Mouse (Mus musculus) hindbrain, postnatal 0 days (tissue): ENCODE data around the gene Crb3. TPM values are rescaled to one million over a fixed set of nuclear protein-coding genes. Genes with fewer than 3 reads are reported as not detected.

Experiments
- ATAC-seq: fragments of 200-750 bp; cut with Nextera tagmentation; 2 replicates; pipeline ENCODE4 v1.8.0; 2017; ENCODE audit warnings: mild to moderate bottlenecking, moderate TSS enrichment, moderate library complexity
- DNase-seq: peaks from one replicate; pipeline ENCODE4 v3.0.0-alpha.2; 2015; ENCODE audit warnings: low spot score
- H3K27ac ChIP-seq: fragments of 300-500 bp; sonication (generic); 2 replicates; pipeline ENCODE4 v1.5.1; 2014; ENCODE audit warnings: mild to moderate bottlenecking
- H3K27me3 ChIP-seq: fragments of 300-500 bp; sonication (generic); 2 replicates; pipeline ENCODE4 v1.6.1; 2014; ENCODE audit warnings: low read length, mixed read lengths; ENCODE audit not compliant: insufficient read depth
- H3K36me3 ChIP-seq: fragments of 300-500 bp; sonication (generic); 2 replicates; pipeline ENCODE4 v1.6.1; 2014; ENCODE audit warnings: low read length, mixed read lengths; ENCODE audit not compliant: insufficient read depth
- H3K4me1 ChIP-seq: fragments of 300-500 bp; sonication (generic); 2 replicates; pipeline ENCODE4 v1.6.1; 2014; ENCODE audit warnings: antibody characterized with exemption, low read length, mixed read lengths; ENCODE audit not compliant: insufficient read depth
- H3K4me2 ChIP-seq: fragments of 300-500 bp; sonication (generic); 2 replicates; pipeline ENCODE4 v1.6.1; 2014; ENCODE audit warnings: low read depth, mild to moderate bottlenecking, low read length, moderate library complexity, mixed read lengths
- H3K4me3 ChIP-seq: fragments of 300-500 bp; sonication (generic); 2 replicates; pipeline ENCODE4 v1.5.1; 2014; ENCODE audit warnings: low read length
- H3K9ac ChIP-seq: fragments of 300-500 bp; sonication (generic); replicated peaks from 2 replicates; pipeline ENCODE4 v1.6.1; 2014; ENCODE audit warnings: mild to moderate bottlenecking, low read length, moderate library complexity, mixed read lengths
- H3K9me3 ChIP-seq: fragments of 300-500 bp; sonication (generic); 2 replicates; pipeline ENCODE4 v1.6.1; 2016; ENCODE audit warnings: low read length, mixed read lengths
- CTCF ChIP-seq: IDR thresholded peaks from 2 replicates; pipeline ENCODE4 v1.5.1; 2016; ENCODE audit warnings: antibody characterized with exemption, control low read depth, low read depth
- WGBS: fragments of 180-500 bp; shearing (Covaris S2); extraction: QIAGEN DNeasy Blood & Tissue Kit; methylation state at CpG from one replicate; pipeline ENCODE4 v1.1.7; 2014; 5-methylcytosine and 5-hydroxymethylcytosine counted together
- polyA plus RNA-seq: library from polyadenylated mRNA; unstranded; fragments of >200 nt; fragmentation: Nextera tagmentation; extraction: Ambion mirVana; gene quantifications from 2 replicates; pipeline ENCODE4 v1.2.1, GENCODE M21; 2015
- total RNA-seq: library from RNA; depleted of rRNA; stranded (reverse); fragments of >200 nt; gene quantifications from 2 replicates; pipeline ENCODE4 v1.2.3, GENCODE M21; 2014

Crb3 gene
- total and polyA plus RNA-seq, 2 experiments from 2014 or later, result 6.0 to 7.1 TPM

- no peak overlapping the region for H3K9ac ChIP-seq
- no peak overlapping the region for H3K4me2 ChIP-seq
- no peak for ATAC-seq
Observed at GRCm38 (mm10) chr17:57076916-57077315, 18.0 kb downstream of the Crb3 start.

GRCm38 (mm10) chr17:57078336-57078735 is 19.4 kb downstream of the Crb3 start, which contains the start of gene Dennd1c:
Gene Dennd1c, minus strand, starts transcription at chr17:57078514.
- no peaks in the 10 kb centered on the region for H3K9me3 ChIP-seq
- TF ChIP-seq CTCF, result no peak
- no peaks in the 10 kb centered on the region for H3K4me1 ChIP-seq
- WGBS, result 60% methylated on average over 6 of the region's 6 CpGs
- H3K36me3 ChIP-seq, result peaks cover 12% of the 10 kb centered on the region; the same call in 1 of the 2 replicates
- H3K9ac ChIP-seq, result no peak within 1 kb of the TSS
- H3K27me3 ChIP-seq, result no peaks in the 10 kb centered on the region
- no peak within 1 kb of the TSS for H3K27ac ChIP-seq
- DNase-seq, result no peak
- no peak within 1 kb of the TSS for H3K4me2 ChIP-seq
- no peak for ATAC-seq
- H3K4me3 ChIP-seq, result no peak within 1 kb of the TSS

More at GRCm38 (mm10) chr17:57076916-57077315, 18.0 kb downstream of the Crb3 start:
- H3K27ac ChIP-seq, result no peak overlapping the region
- peaks cover 12% of the 10 kb centered on the region; the same call in 1 of the 2 replicates for H3K36me3 ChIP-seq
- WGBS, result 58% methylated on average over 3 of the region's 3 CpGs
- H3K9me3 ChIP-seq, result no peaks in the 10 kb centered on the region
- DNase-seq, result no peak
- H3K4me1 ChIP-seq, result no peaks in the 10 kb centered on the region
- H3K27me3 ChIP-seq, result no peaks in the 10 kb centered on the region
- no peak for TF ChIP-seq CTCF
- H3K4me3 ChIP-seq, result no peak overlapping the region

- Histone ChIP-seq H3K27me3 (no peaks in the 10 kb centered on the region), H3K36me3 (peaks cover 12% of the 10 kb centered on the region; the same call in 1 of the 2 replicates), H3K4me3 (no peak overlapping the region), H3K4me1 (no peaks in the 10 kb centered on the region), H3K9ac (no peak overlapping the region), H3K4me2 (no peak overlapping the region), H3K9me3 (no peaks in the 10 kb centered on the region), H3K27ac (no peak overlapping the region)
- ATAC-seq (no peak), DNase-seq (no peak)
- no peak for TF ChIP-seq CTCF
- 76% methylated on average over 3 of the region's 3 CpGs for WGBS
Observed at GRCm38 (mm10) chr17:57079919-57080318, 21.0 kb downstream of the Crb3 start.

- Histone ChIP-seq H3K27ac (no peak overlapping the region), H3K9me3 (no peaks in the 10 kb centered on the region), H3K4me1 (no peaks in the 10 kb centered on the region), H3K4me2 (no peak overlapping the region), H3K4me3 (no peak overlapping the region), H3K9ac (no peak overlapping the region), H3K27me3 (no peaks in the 10 kb centered on the region), H3K36me3 (peaks cover 12% of the 10 kb centered on the region; the same call in 1 of the 2 replicates)
- TF ChIP-seq CTCF, result no peak
- ATAC-seq (no peak), DNase-seq (no peak)
- 94% methylated on average over 31 of the region's 31 CpGs for WGBS
Observed at GRCm38 (mm10) chr17:57081234-57081842, 22.4 kb downstream of the Crb3 start.

- Histone ChIP-seq H3K4me3 (no peak overlapping the region), H3K9me3 (no peaks in the 10 kb centered on the region), H3K36me3 (peaks cover 12% of the 10 kb centered on the region; the same call in 1 of the 2 replicates), H3K27ac (no peak overlapping the region), H3K4me2 (no peak overlapping the region), H3K4me1 (peaks cover 6% of the 10 kb centered on the region; the same call in 1 of the 2 replicates), H3K9ac (no peak overlapping the region), H3K27me3 (no peaks in the 10 kb centered on the region)
- ATAC-seq (no peak), DNase-seq (no peak)
- TF ChIP-seq CTCF, result no peak
- 85% methylated on average over 5 of the region's 5 CpGs for WGBS
Observed at GRCm38 (mm10) chr17:57082481-57082880, 23.6 kb downstream of the Crb3 start.

- TF ChIP-seq CTCF, result no peak
- Histone ChIP-seq H3K4me2 (peak overlapping the region; percentile 73), H3K27me3 (no peaks in the 10 kb centered on the region), H3K4me3 (peak overlapping the region; percentile 57; the same call in 1 of the 2 replicates), H3K27ac (no peak overlapping the region), H3K9me3 (no peaks in the 10 kb centered on the region), H3K4me1 (peaks cover 6% of the 10 kb centered on the region; the same call in 1 of the 2 replicates), H3K9ac (no peak overlapping the region; the same call in 1 of the 2 replicates), H3K36me3 (peaks cover 2% of the 10 kb centered on the region; the same call in 1 of the 2 replicates)
- ATAC-seq (no peak), DNase-seq (no peak)
- WGBS, result 72% methylated on average over 11 of the region's 11 CpGs
Observed at GRCm38 (mm10) chr17:57085970-57086757, 27.3 kb downstream of the Crb3 start.
